Comparison of ENCODE assay signal across 25 mouse cellular contexts in the genomic region with DNA sequence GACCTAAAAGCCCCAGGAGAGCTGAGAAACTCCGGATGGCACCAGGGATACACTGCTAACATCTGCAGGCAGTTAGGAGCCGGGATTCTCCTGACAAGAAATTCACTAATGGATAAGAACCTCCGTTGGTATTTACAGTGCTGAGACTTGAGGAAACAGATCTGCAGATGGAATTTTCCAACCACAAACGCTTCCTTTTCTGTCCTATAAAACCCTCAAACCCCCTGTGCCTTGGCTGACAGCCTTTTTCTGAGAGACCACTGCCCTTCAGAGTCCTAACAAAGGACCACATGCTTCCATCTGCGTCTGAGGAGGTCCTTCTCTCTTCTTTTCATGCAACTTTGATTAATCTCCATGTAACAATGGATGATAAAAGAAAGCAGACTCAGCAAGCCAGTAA. TPM values are rescaled to one million over a fixed set of nuclear protein-coding genes. Genes with fewer than 3 reads are reported as not detected.
DNase-seq lines count a peak whose midpoint lies in the region; ATAC-seq lines count a peak whose summit lies in the region.
"Had no signal": no experiment of that assay in that cellular context is flagged by ENCODE, and none has a peak within 500 bp of the region (broad histone marks: within the 10 kb centered on the region; RNA-seq: fewer than 3 reads in every experiment).

No protein-coding gene starts in this region.

- H3K9ac ChIP-seq in embryonic facial prominence, embryonic 12.5 days = no peak overlapping the region
- no peak overlapping the region for H3K9ac ChIP-seq in embryonic facial prominence, embryonic 15.5 days
- H3K9ac ChIP-seq in intestine, embryonic 15.5 days = no peak overlapping the region
- H3K9ac ChIP-seq: forebrain, embryonic 13.5 days; heart, embryonic 13.5 days; hindbrain, embryonic 14.5 days had no signal

- no peak overlapping the region for H3K4me3 ChIP-seq in embryonic facial prominence, embryonic 12.5 days
- H3K4me3 ChIP-seq in embryonic facial prominence, embryonic 15.5 days (replicated peaks) = no peak overlapping the region
- no peak overlapping the region for H3K4me3 ChIP-seq in intestine, embryonic 15.5 days (replicated peaks)
- H3K4me3 ChIP-seq: forebrain, embryonic 10.5 days; forebrain, embryonic 13.5 days; heart, adult 2 months; heart, embryonic 10.5 days; heart, embryonic 13.5 days had no signal

- ATAC-seq in embryonic facial prominence, embryonic 12.5 days (ENCODE audit: insufficient number of reproducible peaks, insufficient read depth, low FRiP score, low TSS enrichment) = no peak
- ATAC-seq in embryonic facial prominence, embryonic 15.5 days (ENCODE audit: insufficient number of reproducible peaks, low FRiP score, low TSS enrichment, low read depth) = no peak
- ATAC-seq in intestine, embryonic 15.5 days = no peak
- ATAC-seq: forebrain, embryonic 13.5 days; forebrain, embryonic 16.5 days; hindbrain, postnatal 0 days had no signal

- 0 out of 2 replicates have a peak, but pooled peaks cover 5% of the 10 kb centered on the region for H3K4me1 ChIP-seq in embryonic facial prominence, embryonic 12.5 days
- H3K4me1 ChIP-seq in embryonic facial prominence, embryonic 15.5 days = no peaks in the 10 kb centered on the region
- H3K4me1 ChIP-seq in intestine, embryonic 15.5 days (replicated peaks) = no peaks in the 10 kb centered on the region
- H3K4me1 ChIP-seq: forebrain, embryonic 13.5 days; heart, embryonic 10.5 days; heart, embryonic 13.5 days had no signal

- H3K4me2 ChIP-seq in embryonic facial prominence, embryonic 12.5 days (replicated peaks) = no peak overlapping the region
- H3K4me2 ChIP-seq in embryonic facial prominence, embryonic 15.5 days (replicated peaks) = no peak overlapping the region
- no peak overlapping the region for H3K4me2 ChIP-seq in intestine, embryonic 15.5 days (replicated peaks)
- H3K4me2 ChIP-seq: forebrain, embryonic 13.5 days; heart, embryonic 13.5 days; hindbrain, embryonic 14.5 days had no signal

- H3K27ac ChIP-seq in embryonic facial prominence, embryonic 12.5 days = 0 out of 2 replicates have a peak overlapping the region, but pooled peaks have one; percentile 13
- 0 out of 2 replicates have a peak overlapping the region, but pooled peaks have one; percentile 22 for H3K27ac ChIP-seq in embryonic facial prominence, embryonic 15.5 days (replicated peaks)
- no peak overlapping the region for H3K27ac ChIP-seq in intestine, embryonic 15.5 days
- H3K27ac ChIP-seq: forebrain, embryonic 10.5 days; forebrain, embryonic 13.5 days; heart, adult 2 months; heart, embryonic 10.5 days; heart, embryonic 13.5 days; hindbrain, embryonic 14.5 days; hindbrain, postnatal 0 days had no signal

- peak; percentile 28 for DNase-seq in 416B (ENCODE audit: low read depth)
- peak; percentile 27 for DNase-seq in CD4-positive helper T cell, adult 2 months (ENCODE audit: low read depth, low spot score)
- DNase-seq in ovary, postnatal 36 days (ENCODE audit: low spot score) = no peak
- DNase-seq in right cerebral cortex, postnatal 25 days = no peak
- DNase-seq in right cerebral cortex, adult 2 months (ENCODE audit: low spot score in 2 of 2) = no peak
- DNase-seq: adrenal gland, adult 8-10 months; adrenal gland, postnatal 36 days; cerebellum, adult 18-20 months; cerebellum, adult 9-10 months; cerebellum, postnatal 14 days; gastrocnemius, postnatal 10 days; gastrocnemius, postnatal 36 days; heart, adult 2 months; heart, postnatal 14 days; heart, postnatal 4 days had no signal

- peaks cover 3% of the 10 kb centered on the region; the same call in 1 of the 2 replicates for H3K27me3 ChIP-seq in embryonic facial prominence, embryonic 12.5 days
- no peaks in the 10 kb centered on the region for H3K27me3 ChIP-seq in embryonic facial prominence, embryonic 15.5 days
- no peaks in the 10 kb centered on the region for H3K27me3 ChIP-seq in intestine, embryonic 15.5 days (replicated peaks)
- H3K27me3 ChIP-seq: forebrain, embryonic 13.5 days; heart, embryonic 13.5 days had no signal

- 37% methylated on average over 5 of the region's 5 CpGs for WGBS in embryonic facial prominence, embryonic 12.5 days
- WGBS in embryonic facial prominence, embryonic 15.5 days = 27% methylated on average over 5 of the region's 5 CpGs
- WGBS in intestine, embryonic 15.5 days = 43% methylated on average over 5 of the region's 5 CpGs

- no peaks in the 10 kb centered on the region for H3K9me3 ChIP-seq in embryonic facial prominence, embryonic 12.5 days
- no peaks in the 10 kb centered on the region for H3K9me3 ChIP-seq in embryonic facial prominence, embryonic 15.5 days (replicated peaks)
- H3K9me3 ChIP-seq in intestine, embryonic 15.5 days = no peaks in the 10 kb centered on the region
- H3K9me3 ChIP-seq: forebrain, embryonic 10.5 days; forebrain, embryonic 13.5 days; heart, embryonic 10.5 days; heart, embryonic 13.5 days had no signal

- no peaks in the 10 kb centered on the region for H3K36me3 ChIP-seq in embryonic facial prominence, embryonic 12.5 days
- H3K36me3 ChIP-seq in embryonic facial prominence, embryonic 15.5 days = no peaks in the 10 kb centered on the region
- no peaks in the 10 kb centered on the region for H3K36me3 ChIP-seq in intestine, embryonic 15.5 days
- H3K36me3 ChIP-seq: forebrain, embryonic 10.5 days; heart, embryonic 10.5 days; heart, embryonic 13.5 days had no signal

RNA-seq across cellular contexts. Expression of gene Ccr7, which starts 6.8 kb away (rescaled TPM):
- polyA plus RNA-seq in embryonic facial prominence, embryonic 12.5 days (2016; fragmentation: Nextera tagmentation; extraction: Ambion mirVana) = 0.81 TPM in 2 replicates
- 0.57 and 0.59 TPM in 2 replicates for polyA plus RNA-seq in embryonic facial prominence, embryonic 15.5 days (2015; fragmentation: Nextera tagmentation; extraction: Ambion mirVana)
- 0.43 and 0.87 TPM in 2 replicates for polyA plus RNA-seq in intestine, embryonic 15.5 days (2015; fragmentation: Nextera tagmentation; extraction: Ambion mirVana)
- polyA plus RNA-seq: forebrain, embryonic 13.5 days; forebrain, embryonic 16.5 days; hindbrain, embryonic 14.5 days; hindbrain, postnatal 0 days had no signal

Comparison
In these comparisons a context has a peak if more than half of its experiments do, and no peak if none do; other contexts are left out.
1. DNase-seq: peak in 416B (single experiment) and CD4-positive helper T cell, adult 2 months (single experiment); none in ovary, postnatal 36 days (single experiment), right cerebral cortex, postnatal 25 days (single experiment) and right cerebral cortex, adult 2 months (0 of 2).